Mouse (Mus musculus) layer of hippocampus, adult 11-12 months (tissue): ENCODE measurements around the gene Zp1.

ENCODE experiments used
- DNase-seq: peaks from one replicate; pipeline ENCODE4 v3.0.0; 2022; ENCODE audit warnings: low spot score

Gene Zp1

GRCm38 (mm10) chr19:10920532-10920931 is at the start of gene Zp1:
Gene Zp1, minus strand, starts transcription at chr19:10920632.
- no peak for DNase-seq

GRCm38 (mm10) chr19:10968578-10968977 is 48.1 kb upstream of the Zp1 start:
- no peak for DNase-seq

GRCm38 (mm10) chr19:10965721-10966120 is 45.3 kb upstream of the Zp1 start:
- DNase-seq: no peak

- DNase-seq: no peak
Observed at GRCm38 (mm10) chr19:10959978-10960346, 39.5 kb upstream of the Zp1 start.

- peak; percentile 71 for DNase-seq
Observed at GRCm38 (mm10) chr19:10959085-10959977, 38.9 kb upstream of the Zp1 start.

GRCm38 (mm10) chr19:10952021-10952939 is 31.8 kb upstream of the Zp1 start:
- no peak for DNase-seq

- DNase-seq: no peak
Observed at GRCm38 (mm10) chr19:10949558-10949957, 29.1 kb upstream of the Zp1 start.

- peak; percentile 96 for DNase-seq
Observed at GRCm38 (mm10) chr19:10949112-10949511, 28.7 kb upstream of the Zp1 start, which contains the start of gene Ccdc86. Gene Ccdc86, minus strand, starts transcription at chr19:10949266.

GRCm38 (mm10) chr19:10948416-10948815 is 28.0 kb upstream of the Zp1 start:
- DNase-seq: no peak

GRCm38 (mm10) chr19:10947219-10947618 is 26.8 kb upstream of the Zp1 start:
- no peak for DNase-seq

- DNase-seq: no peak
Observed at GRCm38 (mm10) chr19:10946506-10946905, 26.1 kb upstream of the Zp1 start.

- DNase-seq: no peak
Observed at GRCm38 (mm10) chr19:10943955-10944354, 23.5 kb upstream of the Zp1 start.

GRCm38 (mm10) chr19:10940801-10941457 is 20.5 kb upstream of the Zp1 start:
- DNase-seq: no peak

GRCm38 (mm10) chr19:10940097-10940800 is 19.8 kb upstream of the Zp1 start:
- peak; percentile 74 for DNase-seq

GRCm38 (mm10) chr19:10938771-10939170 is 18.3 kb upstream of the Zp1 start:
- DNase-seq: no peak

- no peak for DNase-seq
Observed at GRCm38 (mm10) chr19:10937110-10937563, 16.7 kb upstream of the Zp1 start, which contains the start of gene Ptgdr2. Gene Ptgdr2, plus strand, starts transcription at chr19:10937160.

- no peak for DNase-seq
Observed at GRCm38 (mm10) chr19:10936077-10936476, 15.6 kb upstream of the Zp1 start.

- no peak for DNase-seq
Observed at GRCm38 (mm10) chr19:10935029-10935428, 14.6 kb upstream of the Zp1 start.

GRCm38 (mm10) chr19:10930641-10931040 is 10.2 kb upstream of the Zp1 start:
- DNase-seq: no peak

- DNase-seq: no peak
Observed at GRCm38 (mm10) chr19:10926666-10927065, 6.2 kb upstream of the Zp1 start.

- DNase-seq: no peak
Observed at GRCm38 (mm10) chr19:10926123-10926621, 5.7 kb upstream of the Zp1 start.
